Mouse (Mus musculus) liver, adult (tissue): ENCODE data around the gene Gm45799.
A peak's percentile ranks its signal among the peaks of the same experiment; 100 is the strongest.

Experiments
- GATA4 ChIP-seq: IDR thresholded peaks from 2 replicates; pipeline ENCODE4 v1.6.1; 2014; ENCODE audit warnings: mild to moderate bottlenecking, low read length; ENCODE audit not compliant: insufficient replicate concordance

Gm45799 gene

GRCm38 (mm10) chr7:105640233-105640893 is at the start of gene Gm45799, which contains the start of gene Arfip2:
Gene Gm45799 (plus strand): TSS chr7:105640552.
Gene Arfip2 (minus strand): TSS chr7:105640416.
- TF ChIP-seq GATA4, result no peak

GRCm38 (mm10) chr7:105602860-105603623 is 37.3 kb upstream of the Gm45799 start:
- TF ChIP-seq GATA4, result 0 out of 2 replicates have a peak, but pooled peaks have one; percentile 9

- no peak for TF ChIP-seq GATA4
Observed at GRCm38 (mm10) chr7:105608467-105608866, 31.9 kb upstream of the Gm45799 start.

- TF ChIP-seq GATA4, result no peak
Observed at GRCm38 (mm10) chr7:105611767-105612166, 28.6 kb upstream of the Gm45799 start.

GRCm38 (mm10) chr7:105614400-105614799 is 26.0 kb upstream of the Gm45799 start:
- no peak for TF ChIP-seq GATA4

GRCm38 (mm10) chr7:105615720-105616119 is 24.6 kb upstream of the Gm45799 start:
- no peak for TF ChIP-seq GATA4

GRCm38 (mm10) chr7:105616561-105616960 is 23.8 kb upstream of the Gm45799 start:
- TF ChIP-seq GATA4, result no peak

- TF ChIP-seq GATA4, result no peak
Observed at GRCm38 (mm10) chr7:105617810-105618209, 22.5 kb upstream of the Gm45799 start.

- no peak for TF ChIP-seq GATA4
Observed at GRCm38 (mm10) chr7:105619701-105620100, 20.7 kb upstream of the Gm45799 start.

- TF ChIP-seq GATA4, result no peak
Observed at GRCm38 (mm10) chr7:105621053-105621452, 19.3 kb upstream of the Gm45799 start.

- no peak for TF ChIP-seq GATA4
Observed at GRCm38 (mm10) chr7:105621646-105622292, 18.6 kb upstream of the Gm45799 start.

- TF ChIP-seq GATA4, result no peak
Observed at GRCm38 (mm10) chr7:105625397-105625796, 15.0 kb upstream of the Gm45799 start.

- no peak; the same call in 1 of the 2 replicates for TF ChIP-seq GATA4
Observed at GRCm38 (mm10) chr7:105628633-105629032, 11.7 kb upstream of the Gm45799 start.

GRCm38 (mm10) chr7:105632551-105632972 is 7.8 kb upstream of the Gm45799 start:
- TF ChIP-seq GATA4, result no peak

- no peak for TF ChIP-seq GATA4
Observed at GRCm38 (mm10) chr7:105633127-105633800, 7.1 kb upstream of the Gm45799 start, which contains the start of gene Trim3. Gene Trim3 (minus strand): TSS chr7:105633571.

- TF ChIP-seq GATA4, result no peak
Observed at GRCm38 (mm10) chr7:105633801-105634135, 6.6 kb upstream of the Gm45799 start.
